Mouse (Mus musculus) forebrain, postnatal 0 days (tissue): ENCODE data around the gene Tmem189. TPM values are rescaled to one million over a fixed set of nuclear protein-coding genes. Genes with fewer than 3 reads are reported as not detected.

ENCODE experiments used
- ATAC-seq: fragments of 200-750 bp; cut with Nextera tagmentation; 2 replicates; pipeline ENCODE4 v1.8.0; 2017; ENCODE audit warnings: mild to moderate bottlenecking, moderate library complexity
- DNase-seq: peaks from one replicate; pipeline ENCODE4 v3.0.0-alpha.2; 2015
- H3K27ac ChIP-seq: fragments of 300-500 bp; sonication (generic); 2 replicates; pipeline ENCODE4 v1.5.1; 2014; ENCODE audit warnings: low read depth, mild to moderate bottlenecking, antibody characterized with exemption, low read length, moderate library complexity, mixed read lengths
- H3K27me3 ChIP-seq: fragments of 300-500 bp; sonication (generic); 2 replicates; pipeline ENCODE4 v1.6.1; 2014; ENCODE audit warnings: mild to moderate bottlenecking, low read length, mixed read lengths; ENCODE audit not compliant: insufficient read depth
- H3K36me3 ChIP-seq: fragments of 300-500 bp; sonication (generic); 2 replicates; pipeline ENCODE4 v1.6.1; 2014; ENCODE audit warnings: mild to moderate bottlenecking, moderate library complexity; ENCODE audit not compliant: insufficient read depth
- H3K4me1 ChIP-seq: fragments of 300-500 bp; sonication (generic); 2 replicates; pipeline ENCODE4 v1.6.1; 2014; ENCODE audit warnings: antibody characterized with exemption; ENCODE audit not compliant: insufficient read depth
- H3K4me2 ChIP-seq: fragments of 300-500 bp; sonication (generic); 2 replicates; pipeline ENCODE4 v1.6.1; 2014; ENCODE audit warnings: low read depth, mild to moderate bottlenecking, moderate library complexity
- H3K4me3 ChIP-seq: fragments of 300-500 bp; sonication (generic); 2 replicates; pipeline ENCODE4 v1.5.1; 2014; ENCODE audit warnings: low read depth, low read length, mixed read lengths
- H3K9ac ChIP-seq: fragments of 300-500 bp; sonication (generic); 2 replicates; pipeline ENCODE4 v1.6.1; 2014; ENCODE audit warnings: mild to moderate bottlenecking
- H3K9me3 ChIP-seq: fragments of 300-500 bp; sonication (generic); 2 replicates; pipeline ENCODE4 v1.6.1; 2016; ENCODE audit warnings: low read length
- CTCF ChIP-seq: sonication (generic); IDR thresholded peaks from 2 replicates; pipeline ENCODE4 v1.5.1; 2016; ENCODE audit warnings: antibody characterized with exemption, control low read depth, low read depth
- WGBS: fragments of 180-500 bp; shearing (Covaris S2); extraction: QIAGEN DNeasy Blood & Tissue Kit; methylation state at CpG from one replicate; pipeline ENCODE4 v1.1.7; 2014; 5-methylcytosine and 5-hydroxymethylcytosine counted together
- polyA plus RNA-seq: library from polyadenylated mRNA; unstranded; fragments of >200 nt; fragmentation: Nextera tagmentation; extraction: Ambion mirVana; gene quantifications from 2 replicates; pipeline ENCODE4 v1.2.1, GENCODE M21; 2015
- total RNA-seq: library from RNA; depleted of rRNA; stranded (reverse); fragments of >200 nt; gene quantifications from 2 replicates; pipeline ENCODE4 v1.2.3, GENCODE M21; 2014

Gene Tmem189
- total and polyA plus RNA-seq, 2 experiments from 2014 or later, result 38.4 to 39.5 TPM

DNA sequence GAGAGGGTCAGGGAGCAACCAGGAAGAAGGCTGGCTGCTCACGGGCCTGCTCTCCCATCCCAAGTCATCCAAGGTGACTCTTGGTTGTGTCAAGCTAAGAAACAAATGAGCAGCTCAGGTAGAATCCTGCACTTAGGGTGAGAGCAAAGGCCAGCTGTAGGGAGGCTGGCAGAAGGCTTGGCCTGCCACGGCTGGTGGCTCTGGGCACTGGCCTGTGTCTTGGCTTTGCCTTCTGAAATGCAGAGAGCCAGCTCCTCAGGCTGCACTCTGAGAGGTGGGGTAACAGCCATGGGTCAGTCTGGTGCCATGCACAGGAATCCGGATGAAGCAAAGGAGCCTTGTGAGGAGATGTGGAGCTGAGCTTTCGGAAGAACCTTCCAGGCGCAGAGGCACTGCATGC, 21.2 kb downstream of the Tmem189 start:
- H3K9ac ChIP-seq, result no peak overlapping the region
- ATAC-seq (no peak), DNase-seq (no peak)
- H3K4me2 ChIP-seq, result no peak overlapping the region
- no peak for TF ChIP-seq CTCF
- H3K27me3 ChIP-seq, result peaks cover 1% of the 10 kb centered on the region; the same call in 1 of the 2 replicates
- no peak overlapping the region for H3K4me3 ChIP-seq
- H3K27ac ChIP-seq, result no peak overlapping the region
- no peaks in the 10 kb centered on the region for H3K36me3 ChIP-seq
- H3K4me1 ChIP-seq, result no peaks in the 10 kb centered on the region
- H3K9me3 ChIP-seq, result no peaks in the 10 kb centered on the region
- 90% methylated on average over 5 of the region's 5 CpGs for WGBS

DNA sequence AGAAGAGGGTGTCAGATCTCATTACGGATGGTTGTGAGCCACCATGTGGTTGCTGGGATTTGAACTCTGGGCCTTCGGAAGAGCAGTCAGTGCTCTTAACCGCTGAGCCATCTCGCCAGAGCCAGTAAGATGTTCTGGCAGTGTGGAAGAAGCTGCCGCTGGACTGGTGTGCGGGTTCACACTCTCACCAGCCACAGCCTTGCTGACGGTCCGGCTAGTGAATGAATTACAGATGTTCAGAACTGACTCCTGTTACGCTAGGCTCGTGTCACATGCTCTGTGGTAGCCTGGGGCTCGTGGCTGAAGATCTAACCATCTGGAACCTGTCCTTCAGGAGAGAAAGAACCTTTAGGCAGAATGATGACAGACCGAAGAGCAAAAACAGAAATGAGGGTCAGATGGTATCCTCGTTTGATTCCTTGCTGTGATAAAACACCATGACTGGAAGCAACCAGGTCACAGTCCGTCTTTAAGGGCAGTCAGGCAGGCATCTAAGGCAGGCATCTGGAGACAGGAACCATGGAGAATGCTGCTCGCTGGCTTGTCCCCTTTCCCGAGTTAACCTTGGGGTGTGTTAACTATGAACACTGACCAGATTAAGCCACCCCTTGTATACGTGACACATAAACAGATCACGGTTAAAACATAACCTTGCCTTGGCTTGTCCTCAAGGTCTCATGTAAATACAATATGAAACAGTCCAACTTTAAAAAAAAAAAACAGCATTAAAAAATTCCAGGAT, 23.5 kb downstream of the Tmem189 start:
- no peak for ATAC-seq
- Histone ChIP-seq H3K4me3 (no peak overlapping the region), H3K36me3 (no peaks in the 10 kb centered on the region), H3K4me2 (no peak overlapping the region), H3K4me1 (no peaks in the 10 kb centered on the region; the same call in 1 of the 2 replicates), H3K27me3 (peaks cover 5% of the 10 kb centered on the region; the same call in 1 of the 2 replicates), H3K9me3 (no peaks in the 10 kb centered on the region), H3K27ac (no peak overlapping the region), H3K9ac (no peak overlapping the region)
- WGBS, result 83% methylated on average over 18 of the region's 18 CpGs
- no peak for TF ChIP-seq CTCF
- DNase-seq, result no peak

DNA sequence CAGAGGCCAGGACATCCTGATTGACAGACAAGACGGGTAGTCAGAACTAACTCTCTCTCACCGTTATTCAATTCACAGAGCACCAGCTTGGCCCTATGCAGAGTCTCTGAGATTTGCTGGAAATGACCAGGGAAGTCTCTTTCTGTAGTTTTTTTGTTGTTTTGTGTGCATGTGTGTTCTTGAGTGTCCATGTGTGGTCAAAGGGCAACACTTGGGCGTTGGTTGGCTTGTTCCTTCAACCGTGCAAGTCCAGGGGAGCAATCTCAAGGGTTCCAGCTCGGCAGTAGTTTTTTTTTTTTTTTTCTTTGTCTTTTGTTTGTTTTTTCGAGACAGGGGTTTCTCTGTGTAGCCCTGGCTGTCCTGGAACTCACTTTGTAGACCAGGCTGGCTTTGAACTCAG, 26.9 kb downstream of the Tmem189 start:
- Histone ChIP-seq H3K4me1 (peaks cover 11% of the 10 kb centered on the region), H3K4me2 (no peak overlapping the region), H3K36me3 (peaks cover 3% of the 10 kb centered on the region; the same call in 1 of the 2 replicates), H3K27ac (no peak overlapping the region), H3K27me3 (peaks cover 5% of the 10 kb centered on the region; the same call in 1 of the 2 replicates), H3K9ac (no peak overlapping the region), H3K9me3 (no peaks in the 10 kb centered on the region), H3K4me3 (no peak overlapping the region)
- ATAC-seq, result no peak
- TF ChIP-seq CTCF, result no peak
- WGBS, result 52% methylated on average over 6 of the region's 6 CpGs
- DNase-seq, result no peak

DNA sequence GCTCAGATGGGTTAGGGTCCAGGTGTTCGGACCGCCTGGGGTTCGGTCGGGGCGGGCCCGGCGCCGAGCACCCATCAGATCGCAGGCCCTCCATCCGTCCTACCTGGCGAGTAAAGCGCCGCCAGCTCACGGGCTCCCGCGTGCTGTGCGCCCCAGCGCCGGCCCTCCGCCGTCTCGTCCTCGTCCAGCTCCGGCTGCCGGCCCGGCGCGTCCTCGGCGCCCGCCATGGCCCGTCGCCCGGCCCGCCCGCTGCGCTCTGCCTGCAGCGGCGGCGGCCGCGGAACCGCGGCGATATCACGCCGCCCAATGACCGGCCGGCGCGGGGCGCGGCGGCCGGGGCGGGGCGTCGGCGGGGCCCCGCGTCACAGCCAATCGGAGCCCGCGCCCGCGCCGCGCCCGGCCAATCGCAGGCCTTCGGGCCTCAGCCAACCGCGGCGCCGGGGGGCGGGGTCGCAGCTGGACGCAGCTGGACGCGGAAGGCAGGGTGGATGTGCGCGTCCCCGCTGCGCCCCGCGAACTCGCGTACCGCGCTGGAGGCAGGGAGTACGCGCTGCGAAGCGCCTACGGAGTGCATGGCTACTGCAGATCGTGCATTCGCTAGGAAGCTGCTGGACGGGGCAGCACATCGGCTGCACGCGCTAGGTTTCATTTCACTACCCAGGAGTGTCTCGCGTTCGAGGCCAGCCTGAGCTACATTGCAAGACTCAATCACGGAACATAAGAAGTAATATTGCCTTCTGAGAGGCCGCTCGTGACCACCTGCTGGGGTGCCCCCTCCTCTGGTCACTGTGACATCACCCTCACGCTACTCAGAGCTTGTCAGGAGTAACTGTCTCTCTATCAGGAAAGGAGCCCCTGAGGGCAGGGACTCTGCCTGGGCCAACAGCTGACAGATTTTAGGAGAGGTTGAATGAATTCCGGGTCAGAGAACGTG, 28.1 kb downstream of the Tmem189 start, which contains the start of gene Gm20431:
Gene Gm20431 (minus strand): TSS at position 227 of the 934 bp plus-strand sequence.
- H3K4me3 ChIP-seq, result peak within 1 kb of the TSS; percentile 83
- ATAC-seq (peak; percentile 95), DNase-seq (peak; percentile 96)
- peak within 1 kb of the TSS; percentile 76 for H3K9ac ChIP-seq
- TF ChIP-seq CTCF, result peak; percentile 21; the same call in 1 of the 2 replicates
- H3K9me3 ChIP-seq, result no peaks in the 10 kb centered on the region
- H3K4me2 ChIP-seq, result peak within 1 kb of the TSS; percentile 79
- H3K27ac ChIP-seq, result peak within 1 kb of the TSS; percentile 60
- 1% methylated on average over 93 of the region's 110 CpGs for WGBS
- H3K27me3 ChIP-seq, result peaks cover 5% of the 10 kb centered on the region; the same call in 1 of the 2 replicates
- peaks cover 4% of the 10 kb centered on the region; the same call in 1 of the 2 replicates for H3K36me3 ChIP-seq
- H3K4me1 ChIP-seq, result peaks cover 11% of the 10 kb centered on the region

DNA sequence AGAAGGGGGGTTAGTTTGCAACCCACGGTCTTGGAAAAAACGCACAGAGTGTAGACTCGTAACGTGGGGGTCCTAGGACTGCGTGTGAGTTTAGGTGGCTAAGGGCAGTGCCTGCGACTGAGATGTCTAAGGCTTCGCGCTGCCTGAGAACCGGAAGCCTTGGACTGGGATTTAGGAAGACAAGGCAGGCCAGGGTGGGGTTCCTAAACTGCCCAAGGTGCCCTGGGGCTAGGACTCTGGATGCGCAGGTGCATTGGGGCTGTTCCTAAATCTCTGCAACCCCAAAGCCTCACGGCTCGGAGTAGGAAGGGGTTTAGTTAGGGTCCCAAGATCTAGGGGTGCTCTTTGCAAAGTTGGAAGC, 29.0 kb downstream of the Tmem189 start:
- ATAC-seq (no peak), DNase-seq (peak; percentile 43)
- WGBS, result 1% methylated on average over 12 of the region's 12 CpGs

DNA sequence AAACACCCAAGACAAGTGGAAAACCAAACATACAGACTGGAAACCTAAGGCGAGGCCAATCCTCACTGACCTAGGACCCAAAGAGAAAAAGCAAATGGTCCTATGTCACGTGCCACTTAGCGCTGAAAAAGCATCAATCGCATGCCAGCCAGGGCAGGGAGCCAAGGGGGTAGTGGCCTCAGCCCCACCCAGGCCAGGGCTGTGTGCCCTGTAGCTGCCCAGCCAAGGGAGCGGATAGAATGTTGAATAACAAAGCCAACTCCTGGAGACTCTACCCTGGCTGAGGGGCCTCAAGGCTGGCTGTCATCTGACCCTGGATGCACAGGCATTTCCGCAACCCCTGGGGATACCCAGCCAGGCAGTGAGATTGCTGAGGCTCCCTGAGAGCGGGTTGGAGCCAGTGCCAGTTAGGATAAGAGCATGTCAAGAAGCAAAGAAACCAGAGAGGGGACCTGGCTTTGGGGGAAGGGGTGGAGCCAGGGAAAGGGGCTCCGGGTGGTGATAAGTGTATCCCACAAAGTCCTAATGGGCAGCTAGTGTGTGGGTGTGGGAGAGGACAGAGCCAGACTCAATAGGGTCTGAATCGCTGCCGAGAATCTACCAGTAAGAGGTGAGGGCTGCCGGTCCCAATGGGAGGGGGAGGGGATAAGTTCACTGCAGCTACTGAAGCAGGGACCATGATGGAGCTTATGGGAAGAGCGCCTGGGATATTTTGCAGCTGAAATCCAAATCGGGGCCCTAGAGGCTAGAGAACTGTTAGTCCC, 29.6 kb downstream of the Tmem189 start:
- Histone ChIP-seq H3K9ac (peak overlapping the region; percentile 76; the same call in 1 of the 2 replicates), H3K4me3 (peak overlapping the region; percentile 83), H3K36me3 (peaks cover 4% of the 10 kb centered on the region; the same call in 1 of the 2 replicates), H3K27ac (no peak overlapping the region), H3K4me1 (peaks cover 11% of the 10 kb centered on the region), H3K27me3 (peaks cover 5% of the 10 kb centered on the region; the same call in 1 of the 2 replicates), H3K4me2 (peak overlapping the region; percentile 79), H3K9me3 (no peaks in the 10 kb centered on the region)
- DNase-seq, result no peak
- WGBS, result 19% methylated on average over 13 of the region's 13 CpGs
- TF ChIP-seq CTCF, result no peak
- ATAC-seq, result no peak

More for the DNA sequence above, 29.0 kb downstream of the Tmem189 start:
- Histone ChIP-seq H3K27me3 (peaks cover 5% of the 10 kb centered on the region; the same call in 1 of the 2 replicates), H3K36me3 (peaks cover 4% of the 10 kb centered on the region; the same call in 1 of the 2 replicates), H3K4me2 (peak overlapping the region; percentile 79), H3K4me1 (peaks cover 11% of the 10 kb centered on the region), H3K27ac (no peak overlapping the region), H3K4me3 (peak overlapping the region; percentile 83), H3K9me3 (no peaks in the 10 kb centered on the region), H3K9ac (peak overlapping the region; percentile 76)
- no peak for TF ChIP-seq CTCF
